Mouse (Mus musculus) E14TG2a.4 (cell line): ENCODE data around the gene Hip1.

Experiments
- CTCF ChIP-seq: conservative IDR thresholded peaks from 2 replicates; pipeline ENCODE4 v1.5.1; 2014; ENCODE audit warnings: low read length
- NANOG ChIP-seq: IDR thresholded peaks from 2 replicates; pipeline ENCODE4 v1.6.1; 2014; ENCODE audit warnings: borderline replicate concordance, low read length, mixed read lengths
- POU5F1 ChIP-seq: IDR thresholded peaks from 2 replicates; pipeline ENCODE4 v1.6.1; 2014; ENCODE audit warnings: low read length, borderline replicate concordance

DNA sequence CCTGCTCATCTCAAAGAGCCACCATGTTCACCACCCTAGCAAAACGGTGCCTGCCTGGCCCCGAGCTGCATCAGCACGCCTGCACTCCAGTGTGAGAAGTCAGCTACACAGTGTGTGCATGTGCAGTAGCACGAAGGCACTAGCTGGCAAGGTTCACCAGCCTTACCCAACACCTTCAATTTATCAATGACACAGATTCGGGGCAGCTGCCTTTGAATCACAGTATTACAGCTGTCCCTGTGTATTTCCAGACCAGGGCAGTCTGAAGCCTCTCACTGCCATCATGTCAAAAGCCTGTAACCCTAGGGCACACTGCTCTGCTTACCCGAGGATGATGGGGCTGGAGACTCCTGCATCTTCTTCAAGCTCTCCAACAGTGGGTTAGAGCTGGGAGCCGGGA lies 162.2 kb downstream of the Hip1 start:
- TF ChIP-seq CTCF (no peak), NANOG (no peak), POU5F1 (no peak)
